Mouse (Mus musculus) layer of hippocampus, postnatal 10 days (tissue): ENCODE measurements around the gene Cntnap5a. TPM values are rescaled to one million over a fixed set of nuclear protein-coding genes. Genes with fewer than 3 reads are reported as not detected.

Experiments
- DNase-seq, 2 experiments: peaks; one replicate each; pipeline ENCODE4 v3.0.0; 2021; ENCODE audit warnings: low spot score in 2 of 2
- microRNA-seq, 2 experiments: library from miRNA; unstranded; fragments of <30 nt; microRNA quantifications; one replicate each; pipeline ENCODE4 v1.2.0; 2021
- total RNA-seq, 2 experiments: library from RNA; stranded (reverse); gene quantifications; 2 replicates each; pipeline ENCODE4 v1.2.3; 2021

The Cntnap5a gene
- total RNA-seq, 2 experiments from 2014 or later, result 17.2 to 19.0 TPM

DNA sequence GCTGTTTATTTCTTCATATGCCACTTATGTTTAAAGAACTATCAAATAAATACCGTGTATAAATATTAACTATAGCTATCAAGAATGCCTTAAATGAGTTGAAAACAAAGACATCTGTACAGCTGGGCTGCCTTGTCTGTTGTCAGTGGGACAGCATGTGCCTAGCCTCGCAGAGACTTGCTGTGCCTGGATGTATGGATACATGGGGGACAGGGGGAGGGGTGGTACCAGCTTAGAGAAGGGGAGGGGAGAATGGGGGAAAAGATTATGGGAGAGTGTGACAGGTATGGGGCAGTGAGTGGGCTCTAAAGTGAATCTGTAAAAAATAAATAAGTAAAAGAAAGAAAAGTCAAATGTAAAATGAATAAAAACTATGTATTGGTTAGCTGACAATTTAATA, 681.0 kb downstream of the Cntnap5a start:
- no peak for DNase-seq

- DNase-seq, result no peak
Measured at GRCm38 (mm10) chr1:116366171-116366570, 681.6 kb downstream of the Cntnap5a start.

GRCm38 (mm10) chr1:116366806-116367205, 682.2 kb downstream of the Cntnap5a start:
- no peak for DNase-seq

- no peak for DNase-seq
Measured at GRCm38 (mm10) chr1:116367572-116367971, 683.0 kb downstream of the Cntnap5a start.

GRCm38 (mm10) chr1:116370817-116371216, 686.3 kb downstream of the Cntnap5a start:
- DNase-seq, result no peak

- DNase-seq, result no peak
Measured at GRCm38 (mm10) chr1:116373551-116373950, 689.0 kb downstream of the Cntnap5a start.

DNA sequence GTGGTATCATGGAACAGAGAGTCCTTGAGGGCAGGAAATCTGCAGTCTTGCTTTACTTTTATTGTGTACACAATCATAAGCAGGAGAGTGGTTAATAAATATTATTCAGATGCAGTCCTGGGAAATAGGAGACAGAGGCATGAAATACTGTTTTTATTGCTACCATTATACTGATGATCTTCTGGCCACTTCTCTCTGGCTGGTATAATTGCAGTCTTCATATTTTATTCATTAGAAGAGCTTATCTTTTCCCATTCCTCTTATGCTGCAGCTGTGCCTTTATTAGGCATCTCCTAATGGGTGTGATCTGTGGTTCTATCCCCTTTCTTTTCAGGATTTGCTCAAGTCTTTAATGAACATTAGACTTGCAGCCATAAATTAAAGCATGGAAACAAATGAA, 707.8 kb downstream of the Cntnap5a start:
- DNase-seq, result no peak

GRCm38 (mm10) chr1:116401996-116402656, 717.6 kb downstream of the Cntnap5a start:
- no peak for DNase-seq

GRCm38 (mm10) chr1:116409836-116410235, 725.3 kb downstream of the Cntnap5a start:
- no peak for DNase-seq

DNA sequence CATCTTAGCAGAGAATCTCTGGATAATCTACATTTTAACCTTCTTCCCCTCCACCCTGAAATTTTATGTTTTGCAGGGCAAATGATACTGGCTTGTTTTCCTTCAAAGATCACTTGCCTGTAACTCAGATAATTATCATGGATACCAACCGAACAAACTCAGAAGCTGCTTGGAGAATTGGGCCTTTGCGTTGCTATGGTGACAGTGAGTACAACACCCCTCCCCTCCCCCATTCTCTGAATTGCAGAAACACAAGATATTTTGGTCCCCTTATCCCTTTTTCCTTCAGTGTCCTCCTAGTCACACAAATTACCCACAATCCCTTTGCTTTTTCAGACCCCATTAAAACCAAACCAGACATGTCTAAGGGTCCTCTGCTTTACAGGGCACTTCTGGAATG, 743.8 kb downstream of the Cntnap5a start:
- DNase-seq, result no peak

GRCm38 (mm10) chr1:116455115-116455717, 770.7 kb downstream of the Cntnap5a start:
- DNase-seq, result no peak

- DNase-seq, result peak; percentile 37 to 56
Measured at GRCm38 (mm10) chr1:116477703-116478102, 793.1 kb downstream of the Cntnap5a start.

DNA sequence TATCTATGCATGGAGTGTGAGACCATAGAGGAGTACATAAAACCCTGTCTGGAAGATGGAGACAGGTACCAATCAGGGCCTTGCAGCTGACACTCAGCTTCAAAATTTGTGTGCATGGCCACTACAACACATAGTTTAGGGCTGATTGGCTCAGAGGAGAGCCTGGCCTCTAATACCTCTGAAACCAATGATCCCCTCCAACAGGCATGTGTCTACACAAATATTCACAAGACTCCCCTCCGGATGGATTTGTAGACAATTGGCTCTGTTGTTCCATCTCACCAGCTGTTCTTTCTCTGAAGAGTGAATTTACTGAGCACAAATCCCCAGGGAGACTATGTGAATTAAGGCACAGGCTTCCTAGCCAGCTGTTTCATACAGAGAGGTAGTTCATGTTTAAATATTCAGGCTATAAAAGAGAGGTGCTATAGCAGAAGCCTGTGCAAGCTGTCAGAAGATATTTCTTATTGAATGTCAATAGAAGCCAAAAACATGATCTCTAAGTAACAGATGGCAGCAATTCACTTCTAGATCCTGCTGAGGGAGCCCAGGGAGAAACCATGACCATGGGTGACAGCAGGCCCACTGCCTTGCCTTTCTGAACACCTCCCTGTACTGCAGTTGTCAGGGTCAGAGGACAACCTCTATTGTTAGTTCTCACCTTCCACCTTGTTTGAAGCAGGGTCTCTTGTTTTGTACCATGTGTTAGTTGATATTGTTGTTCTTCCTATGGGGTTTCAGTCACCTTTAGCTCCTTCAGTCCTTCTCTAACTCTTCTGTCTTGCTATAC, 804.4 kb downstream of the Cntnap5a start:
- DNase-seq, result no peak

- DNase-seq, result no peak
Measured at GRCm38 (mm10) chr1:116577969-116578666, 893.6 kb downstream of the Cntnap5a start.

GRCm38 (mm10) chr1:116616272-116616671, 931.7 kb downstream of the Cntnap5a start:
- DNase-seq, result no peak

Small RNAs within 50 kb of the gene (microRNA-seq; reads per million reads assigned to microRNA genes)
- gene Gm23393, result 0 reads per million in 2 experiments
